Mouse (Mus musculus): ENCODE measurements at regions not wholly inside any gene's neighbourhood (a gene's known extent, or its start where the extent isn't known, plus 50 kb on each side); places are given as distances from the start of the nearest gene placed in this dataset.
A peak's percentile ranks its signal among the peaks of the same experiment; 100 is the strongest.
"Not testable (repeated sequence)": the region's sequence is repeated elsewhere in the genome, so short reads cannot be mapped to it uniquely, and the experiment has no call there.

DNA sequence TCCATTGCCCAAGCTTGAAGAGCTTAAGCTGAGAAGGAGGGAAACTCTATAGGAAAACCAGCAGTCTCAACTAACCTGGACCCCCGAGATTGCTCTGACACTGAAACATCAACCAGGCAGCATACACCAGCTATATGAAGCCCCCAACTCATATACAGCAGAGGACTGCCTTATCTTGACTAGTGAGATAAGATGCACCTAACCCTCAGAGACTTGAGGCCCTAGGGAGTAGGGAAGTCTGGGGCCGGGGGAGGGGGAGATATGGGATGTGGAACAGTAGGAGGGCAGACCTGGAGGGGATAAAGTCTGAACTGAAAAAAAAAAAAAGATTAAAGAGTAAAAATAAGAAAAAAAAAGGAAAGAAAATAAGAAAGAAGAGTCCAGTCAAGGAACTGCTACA lies 540.5 kb upstream of the Pkdcc start:
- no peak for ATAC-seq (replicated peaks; ENCODE audit: low FRiP score)
- Histone ChIP-seq H3K4me1 (replicated peaks; ENCODE audit: control insufficient read depth, insufficient read depth, low read length) (no peaks in the 10 kb centered on the region), H3K27ac (ENCODE audit: low read depth, low read length) (no peak overlapping the region), H3K9ac (ENCODE audit: low read length) (no peak overlapping the region), H3K27me3 (ENCODE audit: control insufficient read depth, insufficient read depth, low read length) (no peaks in the 10 kb centered on the region), H3K4me3 (ENCODE audit: low read depth, low read length) (no peak overlapping the region), H3K9me3 (ENCODE audit: control insufficient read depth, low read length) (no peaks in the 10 kb centered on the region), H3K36me3 (ENCODE audit: control insufficient read depth, insufficient read depth, low read length) (no peaks in the 10 kb centered on the region), H3K4me2 (ENCODE audit: low read depth, low read length, severe bottlenecking) (no peak overlapping the region)
- no peak for DNase-seq (ENCODE audit: low spot score)
- WGBS, result 89% methylated on average over 2 of the region's 2 CpGs

DNA sequence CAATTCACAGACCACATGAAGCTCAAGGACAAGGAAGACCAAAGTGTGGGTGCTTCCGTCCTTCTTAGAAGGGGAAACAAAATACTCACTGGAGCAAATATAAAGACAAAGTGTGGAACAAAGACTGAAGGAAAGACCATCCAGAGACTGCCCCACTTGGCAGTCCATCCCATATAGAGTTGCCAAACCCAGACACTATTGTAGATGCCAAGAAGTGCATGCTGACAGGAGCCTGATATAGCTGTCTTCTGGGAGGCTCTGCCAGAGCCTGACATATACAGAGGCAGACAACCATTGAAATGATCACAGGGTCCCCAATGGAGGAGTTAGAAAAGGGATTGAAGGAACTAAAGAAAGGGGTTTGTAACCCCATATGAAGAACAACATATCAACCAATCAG lies 548.5 kb upstream of the Pkdcc start:
- H3K27me3 ChIP-seq (ENCODE audit: control insufficient read depth, insufficient read depth, low read length); H3K4me2 ChIP-seq (ENCODE audit: low read depth, low read length, severe bottlenecking); H3K27ac ChIP-seq (ENCODE audit: low read depth, low read length); ATAC-seq (replicated peaks; ENCODE audit: low FRiP score); H3K4me3 ChIP-seq (ENCODE audit: low read depth, low read length); DNase-seq (ENCODE audit: low spot score); H3K36me3 ChIP-seq (ENCODE audit: control insufficient read depth, insufficient read depth, low read length); H3K9ac ChIP-seq (ENCODE audit: low read length); H3K9me3 ChIP-seq (ENCODE audit: control insufficient read depth, low read length); H3K4me1 ChIP-seq (replicated peaks; ENCODE audit: control insufficient read depth, insufficient read depth, low read length): not testable (repeated sequence)
- WGBS, result 78% methylated on average over 1 of the region's 1 CpGs

GRCm38 (mm10) chr17:82664352-82664751 lies 550.7 kb upstream of the Pkdcc start:
- no peak overlapping the region for H3K4me2 ChIP-seq (ENCODE audit: low read depth, low read length, severe bottlenecking)
- DNase-seq (ENCODE audit: low spot score), result no peak
- H3K27ac ChIP-seq (ENCODE audit: low read depth, low read length), result no peak overlapping the region
- H3K4me3 ChIP-seq (ENCODE audit: low read depth, low read length), result no peak overlapping the region
- no peak overlapping the region for H3K9ac ChIP-seq (ENCODE audit: low read length)
- no peaks in the 10 kb centered on the region for H3K4me1 ChIP-seq (replicated peaks; ENCODE audit: control insufficient read depth, insufficient read depth, low read length)
- ATAC-seq (replicated peaks; ENCODE audit: low FRiP score), result no peak
- no peaks in the 10 kb centered on the region for H3K9me3 ChIP-seq (ENCODE audit: control insufficient read depth, low read length)
- no peaks in the 10 kb centered on the region for H3K27me3 ChIP-seq (ENCODE audit: control insufficient read depth, insufficient read depth, low read length)
- WGBS, result 91% methylated on average over 6 of the region's 6 CpGs
- H3K36me3 ChIP-seq (ENCODE audit: control insufficient read depth, insufficient read depth, low read length), result no peaks in the 10 kb centered on the region

DNA sequence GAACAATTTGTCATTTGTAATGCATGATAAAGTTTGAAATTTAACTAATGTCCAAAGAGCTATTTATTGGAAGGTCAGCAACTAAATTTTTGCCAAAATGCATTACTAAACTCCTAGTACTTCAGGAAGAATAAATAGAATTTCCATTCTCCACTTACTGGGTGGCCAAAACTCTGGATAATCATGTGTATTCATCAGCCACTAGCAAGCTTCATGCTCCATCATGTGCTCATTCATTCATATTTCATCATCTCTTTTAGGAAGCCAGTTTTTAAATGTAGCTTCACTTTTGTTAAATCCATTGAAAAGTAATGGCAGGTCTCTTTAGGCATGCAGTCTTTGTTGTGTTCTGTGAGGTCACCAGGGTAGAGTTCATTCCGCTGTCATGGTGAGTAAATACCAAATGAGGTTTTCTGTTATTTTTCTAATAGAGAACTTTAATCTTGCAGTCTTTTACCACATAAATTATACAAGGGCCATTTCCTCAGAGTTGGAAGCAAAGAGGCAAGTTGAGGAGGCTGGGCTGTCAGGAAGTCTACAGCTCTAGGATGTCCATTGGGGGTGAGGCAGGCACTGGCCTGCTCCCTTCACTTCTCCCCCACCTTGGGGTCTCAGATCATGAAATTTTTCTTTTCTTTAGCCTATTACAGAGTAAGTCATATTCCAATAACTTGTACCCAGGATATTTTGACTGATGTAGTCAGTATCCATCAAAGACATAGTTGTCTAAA lies 578.5 kb upstream of the Pkdcc start:
- Histone ChIP-seq H3K4me3 (ENCODE audit: low read depth, low read length) (no peak overlapping the region), H3K27me3 (ENCODE audit: control insufficient read depth, insufficient read depth, low read length) (no peaks in the 10 kb centered on the region), H3K9ac (ENCODE audit: low read length) (no peak overlapping the region), H3K4me2 (ENCODE audit: low read depth, low read length, severe bottlenecking) (no peak overlapping the region), H3K4me1 (replicated peaks; ENCODE audit: control insufficient read depth, insufficient read depth, low read length) (no peaks in the 10 kb centered on the region), H3K27ac (ENCODE audit: low read depth, low read length) (no peak overlapping the region), H3K36me3 (ENCODE audit: control insufficient read depth, insufficient read depth, low read length) (no peaks in the 10 kb centered on the region), H3K9me3 (ENCODE audit: control insufficient read depth, low read length) (no peaks in the 10 kb centered on the region)
- ATAC-seq (replicated peaks; ENCODE audit: low FRiP score) (no peak), DNase-seq (ENCODE audit: low spot score) (no peak)
- WGBS, result 83% methylated on average over 1 of the region's 1 CpGs

- no peaks in the 10 kb centered on the region for H3K9me3 ChIP-seq (ENCODE audit: control insufficient read depth, low read length)
- no peak overlapping the region for H3K4me3 ChIP-seq (ENCODE audit: low read depth, low read length)
- H3K27me3 ChIP-seq (ENCODE audit: control insufficient read depth, insufficient read depth, low read length), result no peaks in the 10 kb centered on the region
- H3K4me2 ChIP-seq (ENCODE audit: low read depth, low read length, severe bottlenecking), result no peak overlapping the region
- no peaks in the 10 kb centered on the region for H3K4me1 ChIP-seq (replicated peaks; ENCODE audit: control insufficient read depth, insufficient read depth, low read length)
- no peak overlapping the region for H3K9ac ChIP-seq (ENCODE audit: low read length)
- 81% methylated on average over 4 of the region's 4 CpGs for WGBS
- no peaks in the 10 kb centered on the region for H3K36me3 ChIP-seq (ENCODE audit: control insufficient read depth, insufficient read depth, low read length)
- DNase-seq (ENCODE audit: low spot score), result no peak
- no peak overlapping the region for H3K27ac ChIP-seq (ENCODE audit: low read depth, low read length)
- ATAC-seq (replicated peaks; ENCODE audit: low FRiP score), result no peak
These were observed 579.2 kb upstream of the Pkdcc start for GRCm38 (mm10) chr17:82635849-82636248.

GRCm38 (mm10) chr17:82606642-82607175 lies 608.4 kb upstream of the Pkdcc start:
- DNase-seq (ENCODE audit: low spot score), result no peak
- H3K9ac ChIP-seq (ENCODE audit: low read length), result no peak overlapping the region
- H3K27ac ChIP-seq (ENCODE audit: low read depth, low read length), result no peak overlapping the region
- ATAC-seq (replicated peaks; ENCODE audit: low FRiP score), result no peak
- no peaks in the 10 kb centered on the region for H3K27me3 ChIP-seq (ENCODE audit: control insufficient read depth, insufficient read depth, low read length)
- no peak overlapping the region for H3K4me3 ChIP-seq (ENCODE audit: low read depth, low read length)
- no peaks in the 10 kb centered on the region for H3K4me1 ChIP-seq (replicated peaks; ENCODE audit: control insufficient read depth, insufficient read depth, low read length)
- WGBS, result 82% methylated on average over 3 of the region's 3 CpGs
- no peaks in the 10 kb centered on the region for H3K9me3 ChIP-seq (ENCODE audit: control insufficient read depth, low read length)
- H3K4me2 ChIP-seq (ENCODE audit: low read depth, low read length, severe bottlenecking), result no peak overlapping the region
- no peaks in the 10 kb centered on the region for H3K36me3 ChIP-seq (ENCODE audit: control insufficient read depth, insufficient read depth, low read length)

- no peaks in the 10 kb centered on the region for H3K9me3 ChIP-seq (ENCODE audit: control insufficient read depth, low read length)
- ATAC-seq (replicated peaks; ENCODE audit: low FRiP score), result 0 out of 2 replicates have a peak, but pooled peaks have one; percentile 27
- H3K36me3 ChIP-seq (ENCODE audit: control insufficient read depth, insufficient read depth, low read length), result no peaks in the 10 kb centered on the region
- no peak overlapping the region for H3K27ac ChIP-seq (ENCODE audit: low read depth, low read length)
- WGBS, result 63% methylated on average over 2 of the region's 2 CpGs
- H3K9ac ChIP-seq (ENCODE audit: low read length), result no peak overlapping the region
- H3K4me2 ChIP-seq (ENCODE audit: low read depth, low read length, severe bottlenecking), result no peak overlapping the region
- H3K4me1 ChIP-seq (replicated peaks; ENCODE audit: control insufficient read depth, insufficient read depth, low read length), result no peaks in the 10 kb centered on the region
- no peak for DNase-seq (ENCODE audit: low spot score)
- H3K4me3 ChIP-seq (ENCODE audit: low read depth, low read length), result no peak overlapping the region
- no peaks in the 10 kb centered on the region for H3K27me3 ChIP-seq (ENCODE audit: control insufficient read depth, insufficient read depth, low read length)
These were observed 631.3 kb upstream of the Pkdcc start for GRCm38 (mm10) chr17:82583801-82584200.

DNA sequence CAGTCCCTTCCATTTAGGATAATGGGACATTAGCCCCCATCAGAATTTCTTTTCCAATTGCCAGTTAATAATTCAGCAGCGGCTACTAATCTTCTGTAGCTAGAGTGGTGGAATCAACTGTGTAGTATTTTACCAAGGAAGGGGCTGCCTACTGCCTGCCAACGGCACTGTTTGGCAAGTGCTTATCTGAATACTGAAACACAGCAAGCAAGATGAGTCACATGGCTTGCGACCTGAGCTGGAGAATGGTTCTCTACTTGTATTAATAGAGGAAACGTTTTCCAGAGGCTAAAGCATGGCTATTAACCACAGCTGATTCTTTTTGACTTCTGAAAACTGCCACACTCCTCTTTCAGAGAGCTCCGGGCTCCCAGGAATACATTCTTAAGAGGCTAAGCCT lies 681.6 kb upstream of the Pkdcc start:
- Histone ChIP-seq H3K9ac (ENCODE audit: low read length) (no peak overlapping the region), H3K27ac (ENCODE audit: low read depth, low read length) (no peak overlapping the region), H3K27me3 (ENCODE audit: control insufficient read depth, insufficient read depth, low read length) (no peaks in the 10 kb centered on the region), H3K4me2 (ENCODE audit: low read depth, low read length, severe bottlenecking) (no peak overlapping the region), H3K36me3 (ENCODE audit: control insufficient read depth, insufficient read depth, low read length) (no peaks in the 10 kb centered on the region), H3K4me1 (replicated peaks; ENCODE audit: control insufficient read depth, insufficient read depth, low read length) (no peaks in the 10 kb centered on the region), H3K9me3 (ENCODE audit: control insufficient read depth, low read length) (no peaks in the 10 kb centered on the region), H3K4me3 (ENCODE audit: low read depth, low read length) (no peak overlapping the region)
- 81% methylated on average over 5 of the region's 5 CpGs for WGBS
- ATAC-seq (replicated peaks; ENCODE audit: low FRiP score), result no peak
- no peak for DNase-seq (ENCODE audit: low spot score)

- ATAC-seq (replicated peaks; ENCODE audit: low FRiP score), result no peak
- no peak overlapping the region for H3K4me3 ChIP-seq (ENCODE audit: low read depth, low read length)
- no peaks in the 10 kb centered on the region for H3K9me3 ChIP-seq (ENCODE audit: control insufficient read depth, low read length)
- no peak overlapping the region for H3K9ac ChIP-seq (ENCODE audit: low read length)
- DNase-seq (ENCODE audit: low spot score), result no peak
- H3K4me2 ChIP-seq (ENCODE audit: low read depth, low read length, severe bottlenecking), result no peak overlapping the region
- no peaks in the 10 kb centered on the region for H3K36me3 ChIP-seq (ENCODE audit: control insufficient read depth, insufficient read depth, low read length)
- H3K4me1 ChIP-seq (replicated peaks; ENCODE audit: control insufficient read depth, insufficient read depth, low read length), result no peaks in the 10 kb centered on the region
- H3K27ac ChIP-seq (ENCODE audit: low read depth, low read length), result no peak overlapping the region
- H3K27me3 ChIP-seq (ENCODE audit: control insufficient read depth, insufficient read depth, low read length), result no peaks in the 10 kb centered on the region
These were observed 697.0 kb upstream of the Pkdcc start for GRCm38 (mm10) chr17:82518129-82518528.

Measured in forebrain, embryonic 11.5 days (tissue).